Mouse (Mus musculus): ENCODE data around the gene Col28a1.

- TF ChIP-seq POLR2A (IDR thresholded peaks at IDR 0.05; ENCODE audit: low read depth, low read length), result no peak
- TF ChIP-seq CTCF (IDR thresholded peaks at IDR 0.05; ENCODE audit: borderline replicate concordance, insufficient read depth, low read length), result no peak
Observed at GRCm38 (mm10) chr6:8068979-8069378, 123.4 kb downstream of the Col28a1 start.

Data from embryonic fibroblast, embryonic 13.5 days (primary cell).